Mouse (Mus musculus) kidney, embryonic 16.5 days (tissue): ENCODE data around the gene Gm13272. TPM values are rescaled to one million over a fixed set of nuclear protein-coding genes. Genes with fewer than 3 reads are reported as not detected.
"Not testable (repeated sequence)": the region's sequence is repeated elsewhere in the genome, so short reads cannot be mapped to it uniquely, and the experiment has no call there.

Experiments used
- ATAC-seq: fragments of 200-750 bp; cut with Nextera tagmentation; 2 replicates; pipeline ENCODE4 v1.8.0; 2017; ENCODE audit warnings: moderate TSS enrichment; ENCODE audit not compliant: low FRiP score, low TSS enrichment
- H3K27ac ChIP-seq: fragments of 300-500 bp; sonication (generic); 2 replicates; pipeline ENCODE4 v1.5.1; 2014; ENCODE audit warnings: low read length
- H3K27me3 ChIP-seq: fragments of 300-500 bp; sonication (generic); 2 replicates; pipeline ENCODE4 v1.6.1; 2014; ENCODE audit warnings: low read length, control low read depth, mixed read lengths; ENCODE audit not compliant: insufficient read depth
- H3K36me3 ChIP-seq: fragments of 300-500 bp; sonication (generic); 2 replicates; pipeline ENCODE4 v1.6.1; 2014; ENCODE audit warnings: low read length, control low read depth, mixed read lengths; ENCODE audit not compliant: insufficient read depth
- H3K4me1 ChIP-seq: fragments of 300-500 bp; sonication (generic); 2 replicates; pipeline ENCODE4 v1.6.1; 2014; ENCODE audit warnings: low read length, control low read depth, mixed read lengths; ENCODE audit not compliant: insufficient read depth
- H3K4me2 ChIP-seq: fragments of 300-500 bp; sonication (generic); replicated peaks from 2 replicates; pipeline ENCODE4 v1.6.1; 2014; ENCODE audit warnings: low read depth, low read length
- H3K4me3 ChIP-seq: fragments of 300-500 bp; sonication (generic); 2 replicates; pipeline ENCODE4 v1.5.1; 2014; ENCODE audit warnings: mild to moderate bottlenecking, low read length
- H3K9ac ChIP-seq: fragments of 300-500 bp; sonication (generic); replicated peaks from 2 replicates; pipeline ENCODE4 v1.6.1; 2014; ENCODE audit warnings: low read length
- H3K9me3 ChIP-seq: fragments of 300-500 bp; sonication (generic); 2 replicates; pipeline ENCODE4 v1.6.1; 2016; ENCODE audit warnings: low read length, control low read depth
- WGBS: fragments of 180-500 bp; shearing (Covaris S2); extraction: QIAGEN DNeasy Blood & Tissue Kit; methylation state at CpG from one replicate; pipeline ENCODE4 v1.1.7; 2014; 5-methylcytosine and 5-hydroxymethylcytosine counted together
- polyA plus RNA-seq: library from polyadenylated mRNA; unstranded; fragments of >200 nt; fragmentation: Nextera tagmentation; extraction: Ambion mirVana; gene quantifications from 2 replicates; pipeline ENCODE4 v1.2.1, GENCODE M21; 2015

The Gm13272 gene
- polyA plus RNA-seq, 1 experiment from 2014 or later = not detected

DNA sequence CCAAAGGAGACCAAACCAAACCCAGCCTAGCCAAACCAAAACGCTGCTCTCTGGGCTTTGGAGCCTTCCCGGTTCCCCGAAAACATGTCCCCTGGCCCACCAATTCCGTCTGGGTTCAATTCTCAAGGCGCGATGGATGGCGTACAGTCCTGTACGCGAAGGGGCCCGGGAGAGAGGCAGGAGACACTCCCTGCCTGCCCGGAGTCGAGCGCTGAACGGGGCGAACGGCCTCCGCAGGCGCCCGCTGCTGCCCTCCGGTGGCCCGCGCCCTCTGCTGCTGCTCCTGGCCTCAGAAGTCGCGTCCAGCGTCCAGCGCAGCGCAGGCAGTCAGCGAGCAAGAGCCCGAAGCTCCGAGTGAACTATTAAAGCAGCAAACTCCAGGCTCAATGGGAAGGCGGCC is 2.7 kb downstream of the Gm13272 start:
- Histone ChIP-seq H3K4me2 (peak overlapping the region; percentile 42), H3K4me3 (peak overlapping the region; percentile 22; the same call in 1 of the 2 replicates), H3K27ac (0 out of 2 replicates have a peak overlapping the region, but pooled peaks have one; percentile 56)
- not testable (repeated sequence) for ATAC-seq, H3K9me3 ChIP-seq, H3K27me3 ChIP-seq, H3K36me3 ChIP-seq, H3K9ac ChIP-seq, H3K4me1 ChIP-seq
- WGBS = 0% methylated on average over 1 of the region's 31 CpGs

DNA sequence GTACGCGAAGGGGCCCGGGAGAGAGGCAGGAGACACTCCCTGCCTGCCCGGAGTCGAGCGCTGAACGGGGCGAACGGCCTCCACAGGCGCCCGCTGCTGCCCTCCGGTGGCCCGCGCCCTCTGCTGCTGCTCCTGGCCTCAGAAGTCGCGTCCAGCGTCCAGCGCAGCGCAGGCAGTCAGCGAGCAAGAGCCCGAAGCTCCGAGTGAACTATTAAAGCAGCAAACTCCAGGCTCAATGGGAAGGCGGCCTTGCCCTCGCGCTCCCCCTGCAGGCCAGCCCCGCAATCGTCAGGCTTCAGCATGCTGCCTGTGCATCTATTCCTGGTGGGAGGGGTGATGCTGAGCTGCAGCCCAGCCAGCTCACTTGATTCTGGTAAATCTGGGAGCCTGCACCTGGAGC is 5.8 kb downstream of the Gm13272 start, which contains the start of gene Gm13276:
Gene Gm13276 (plus strand): TSS at position 301 of the 400 bp plus-strand sequence.
- not testable (repeated sequence) for ATAC-seq, H3K27me3 ChIP-seq, H3K36me3 ChIP-seq, H3K9me3 ChIP-seq, H3K27ac ChIP-seq, H3K4me2 ChIP-seq, H3K9ac ChIP-seq, H3K4me3 ChIP-seq, H3K4me1 ChIP-seq
- WGBS = no CpG with 5 or more reads among the region's 27 CpGs

DNA sequence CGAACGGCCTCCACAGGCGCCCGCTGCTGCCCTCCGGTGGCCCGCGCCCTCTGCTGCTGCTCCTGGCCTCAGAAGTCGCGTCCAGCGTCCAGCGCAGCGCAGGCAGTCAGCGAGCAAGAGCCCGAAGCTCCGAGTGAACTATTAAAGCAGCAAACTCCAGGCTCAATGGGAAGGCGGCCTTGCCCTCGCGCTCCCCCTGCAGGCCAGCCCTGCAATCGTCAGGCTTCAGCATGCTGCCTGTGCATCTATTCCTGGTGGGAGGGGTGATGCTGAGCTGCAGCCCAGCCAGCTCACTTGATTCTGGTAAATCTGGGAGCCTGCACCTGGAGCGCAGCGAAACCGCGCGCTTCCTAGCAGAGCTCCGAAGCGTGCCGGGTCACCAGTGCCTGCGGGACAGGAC is 8.8 kb downstream of the Gm13272 start, which contains the start of gene Gm13277:
Gene Gm13277 (plus strand): TSS at position 231 of the 400 bp plus-strand sequence.
- H3K36me3 ChIP-seq, H3K4me1 ChIP-seq, H3K4me2 ChIP-seq, H3K4me3 ChIP-seq, H3K9me3 ChIP-seq, ATAC-seq, H3K27me3 ChIP-seq, H3K27ac ChIP-seq, H3K9ac ChIP-seq: not testable (repeated sequence)
- 0% methylated on average over 2 of the region's 28 CpGs for WGBS

DNA sequence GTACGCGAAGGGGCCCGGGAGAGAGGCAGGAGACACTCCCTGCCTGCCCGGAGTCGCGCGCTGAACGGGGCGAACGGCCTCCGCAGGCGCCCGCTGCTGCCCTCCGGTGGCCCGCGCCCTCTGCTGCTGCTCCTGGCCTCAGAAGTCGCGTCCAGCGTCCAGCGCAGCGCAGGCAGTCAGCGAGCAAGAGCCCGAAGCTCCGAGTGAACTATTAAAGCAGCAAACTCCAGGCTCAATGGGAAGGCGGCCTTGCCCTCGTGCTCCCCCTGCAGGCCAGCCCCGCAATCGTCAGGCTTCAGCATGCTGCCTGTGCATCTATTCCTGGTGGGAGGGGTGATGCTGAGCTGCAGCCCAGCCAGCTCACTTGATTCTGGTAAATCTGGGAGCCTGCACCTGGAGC is 11.6 kb downstream of the Gm13272 start, which contains the start of gene Gm13278:
Gene Gm13278 (plus strand): TSS at position 301 of the 400 bp plus-strand sequence.
- ATAC-seq, H3K9ac ChIP-seq, H3K27me3 ChIP-seq, H3K4me1 ChIP-seq, H3K36me3 ChIP-seq, H3K27ac ChIP-seq, H3K4me2 ChIP-seq, H3K9me3 ChIP-seq, H3K4me3 ChIP-seq: not testable (repeated sequence)
- WGBS = no CpG with 5 or more reads among the region's 28 CpGs

DNA sequence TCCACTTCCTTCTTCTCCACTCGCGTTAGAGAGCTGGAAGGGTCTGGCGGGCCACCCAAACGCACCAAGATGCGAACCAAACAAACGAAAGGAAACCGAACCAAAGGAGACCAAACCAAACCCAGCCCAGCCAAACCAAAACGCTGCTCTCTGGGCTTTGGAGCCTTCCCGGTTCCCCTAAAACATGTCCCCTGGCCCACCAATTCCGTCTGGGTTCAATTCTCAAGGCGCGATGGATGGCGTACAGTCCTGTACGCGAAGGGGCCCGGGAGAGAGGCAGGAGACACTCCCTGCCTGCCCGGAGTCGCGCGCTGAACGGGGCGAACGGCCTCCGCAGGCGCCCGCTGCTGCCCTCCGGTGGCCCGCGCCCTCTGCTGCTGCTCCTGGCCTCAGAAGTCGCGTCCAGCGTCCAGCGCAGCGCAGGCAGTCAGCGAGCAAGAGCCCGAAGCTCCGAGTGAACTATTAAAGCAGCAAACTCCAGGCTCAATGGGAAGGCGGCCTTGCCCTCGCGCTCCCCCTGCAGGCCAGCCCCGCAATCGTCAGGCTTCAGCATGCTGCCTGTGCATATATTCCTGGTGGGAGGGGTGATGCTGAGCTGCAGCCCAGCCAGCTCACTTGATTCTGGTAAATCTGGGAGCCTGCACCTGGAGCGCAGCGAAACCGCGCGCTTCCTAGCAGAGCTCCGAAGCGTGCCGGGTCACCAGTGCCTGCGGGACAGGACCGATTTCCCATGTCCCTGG is 14.5 kb downstream of the Gm13272 start, which contains the start of gene Gm13275:
Gene Gm13275 (plus strand): TSS at position 552 of the 740 bp plus-strand sequence.
- H3K27me3 ChIP-seq, H3K9ac ChIP-seq, H3K9me3 ChIP-seq, H3K36me3 ChIP-seq, H3K4me3 ChIP-seq, H3K4me2 ChIP-seq, H3K4me1 ChIP-seq, H3K27ac ChIP-seq, ATAC-seq: not testable (repeated sequence)
- 0% methylated on average over 10 of the region's 52 CpGs for WGBS

DNA sequence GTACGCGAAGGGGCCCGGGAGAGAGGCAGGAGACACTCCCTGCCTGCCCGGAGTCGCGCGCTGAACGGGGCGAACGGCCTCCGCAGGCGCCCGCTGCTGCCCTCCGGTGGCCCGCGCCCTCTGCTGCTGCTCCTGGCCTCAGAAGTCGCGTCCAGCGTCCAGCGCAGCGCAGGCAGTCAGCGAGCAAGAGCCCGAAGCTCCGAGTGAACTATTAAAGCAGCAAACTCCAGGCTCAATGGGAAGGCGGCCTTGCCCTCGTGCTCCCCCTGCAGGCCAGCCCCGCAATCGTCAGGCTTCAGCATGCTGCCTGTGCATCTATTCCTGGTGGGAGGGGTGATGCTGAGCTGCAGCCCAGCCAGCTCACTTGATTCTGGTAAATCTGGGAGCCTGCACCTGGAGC is 17.4 kb downstream of the Gm13272 start, which contains the start of gene Gm13279:
Gene Gm13279 (plus strand): TSS at position 301 of the 400 bp plus-strand sequence.
- ATAC-seq, H3K4me3 ChIP-seq, H3K27ac ChIP-seq, H3K27me3 ChIP-seq, H3K4me1 ChIP-seq, H3K9ac ChIP-seq, H3K9me3 ChIP-seq, H3K4me2 ChIP-seq, H3K36me3 ChIP-seq: not testable (repeated sequence)
- WGBS = no CpG with 5 or more reads among the region's 28 CpGs

DNA sequence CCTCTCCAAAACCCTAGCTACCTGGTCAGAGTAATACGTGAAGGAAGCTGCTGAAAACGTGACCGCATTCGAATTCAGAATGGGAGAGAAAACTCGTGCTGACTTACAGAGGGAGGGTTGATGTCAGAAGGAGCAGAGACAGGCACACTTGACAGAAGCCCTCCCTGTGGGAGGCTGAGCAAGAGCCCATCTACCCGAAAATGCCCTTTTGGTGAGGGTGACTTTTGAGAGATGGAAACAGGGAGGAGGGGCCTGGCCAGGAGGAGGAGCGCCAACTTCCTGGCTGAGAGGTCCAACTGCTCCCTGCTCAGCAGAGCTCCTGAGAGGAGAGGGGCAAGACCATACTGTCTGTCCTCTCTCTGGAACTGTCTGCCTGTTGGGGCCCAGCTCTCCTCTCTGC is 19.7 kb downstream of the Gm13272 start, which contains the start of gene Gm13285:
Gene Gm13285 (plus strand): TSS at position 301 of the 400 bp plus-strand sequence.
- not testable (repeated sequence) for H3K27me3 ChIP-seq, H3K36me3 ChIP-seq, H3K9me3 ChIP-seq, H3K27ac ChIP-seq, H3K4me3 ChIP-seq, ATAC-seq, H3K4me2 ChIP-seq, H3K4me1 ChIP-seq, H3K9ac ChIP-seq
- whole genome bisulfite sequencing = no CpG with 5 or more reads among the region's 7 CpGs

DNA sequence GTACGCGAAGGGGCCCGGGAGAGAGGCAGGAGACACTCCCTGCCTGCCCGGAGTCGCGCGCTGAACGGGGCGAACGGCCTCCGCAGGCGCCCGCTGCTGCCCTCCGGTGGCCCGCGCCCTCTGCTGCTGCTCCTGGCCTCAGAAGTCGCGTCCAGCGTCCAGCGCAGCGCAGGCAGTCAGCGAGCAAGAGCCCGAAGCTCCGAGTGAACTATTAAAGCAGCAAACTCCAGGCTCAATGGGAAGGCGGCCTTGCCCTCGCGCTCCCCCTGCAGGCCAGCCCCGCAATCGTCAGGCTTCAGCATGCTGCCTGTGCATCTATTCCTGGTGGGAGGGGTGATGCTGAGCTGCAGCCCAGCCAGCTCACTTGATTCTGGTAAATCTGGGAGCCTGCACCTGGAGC is 23.3 kb downstream of the Gm13272 start, which contains the start of gene Gm13287:
Gene Gm13287 (plus strand): TSS at position 301 of the 400 bp plus-strand sequence.
- ATAC-seq, H3K4me1 ChIP-seq, H3K27ac ChIP-seq, H3K27me3 ChIP-seq, H3K4me2 ChIP-seq, H3K36me3 ChIP-seq, H3K4me3 ChIP-seq, H3K9me3 ChIP-seq, H3K9ac ChIP-seq: not testable (repeated sequence)
- no CpG with 5 or more reads among the region's 29 CpGs for WGBS

DNA sequence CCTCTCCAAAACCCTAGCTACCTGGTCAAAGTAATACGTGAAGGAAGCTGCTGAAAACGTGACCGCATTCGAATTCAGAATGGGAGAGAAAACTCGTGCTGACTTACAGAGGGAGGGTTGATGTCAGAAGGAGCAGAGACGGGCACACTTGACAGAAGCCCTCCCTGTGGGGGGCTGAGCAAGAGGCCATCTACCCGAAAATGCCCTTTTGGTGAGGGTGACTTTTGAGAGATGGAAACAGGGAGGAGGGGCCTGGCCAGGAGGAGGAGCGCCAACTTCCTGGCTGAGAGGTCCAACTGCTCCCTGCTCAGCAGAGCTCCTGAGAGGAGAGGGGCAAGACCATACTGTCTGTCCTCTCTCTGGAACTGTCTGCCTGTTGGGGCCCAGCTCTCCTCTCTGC is 25.6 kb downstream of the Gm13272 start, which contains the start of gene Gm13288:
Gene Gm13288 (plus strand): TSS at position 301 of the 400 bp plus-strand sequence.
- not testable (repeated sequence) for H3K27ac ChIP-seq, H3K36me3 ChIP-seq, ATAC-seq, H3K4me1 ChIP-seq, H3K4me2 ChIP-seq, H3K9me3 ChIP-seq, H3K27me3 ChIP-seq, H3K9ac ChIP-seq
- WGBS = no CpG with 5 or more reads among the region's 8 CpGs
- 0 out of 2 replicates have a peak within 1 kb of the TSS, but pooled peaks have one; percentile 21 for H3K4me3 ChIP-seq

DNA sequence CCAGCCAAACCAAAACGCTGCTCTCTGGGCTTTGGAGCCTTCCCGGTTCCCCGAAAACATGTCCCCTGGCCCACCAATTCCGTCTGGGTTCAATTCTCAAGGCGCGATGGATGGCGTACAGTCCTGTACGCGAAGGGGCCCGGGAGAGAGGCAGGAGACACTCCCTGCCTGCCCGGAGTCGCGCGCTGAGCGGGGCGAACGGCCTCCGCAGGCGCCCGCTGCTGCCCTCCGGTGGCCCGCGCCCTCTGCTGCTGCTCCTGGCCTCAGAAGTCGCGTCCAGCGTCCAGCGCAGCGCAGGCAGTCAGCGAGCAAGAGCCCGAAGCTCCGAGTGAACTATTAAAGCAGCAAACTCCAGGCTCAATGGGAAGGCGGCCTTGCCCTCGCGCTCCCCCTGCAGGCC is 26.1 kb downstream of the Gm13272 start:
- H3K36me3 ChIP-seq, H3K4me1 ChIP-seq, H3K4me2 ChIP-seq, H3K27ac ChIP-seq, H3K27me3 ChIP-seq, H3K9me3 ChIP-seq, ATAC-seq, H3K9ac ChIP-seq: not testable (repeated sequence)
- 0 out of 2 replicates have a peak overlapping the region, but pooled peaks have one; percentile 21 for H3K4me3 ChIP-seq
- WGBS = 0% methylated on average over 8 of the region's 34 CpGs
